Mouse (Mus musculus): ENCODE measurements around the gene Tcaf2. TPM values are rescaled to one million over a fixed set of nuclear protein-coding genes. Genes with fewer than 3 reads are reported as not detected.

Gene Tcaf2
- polyA plus RNA-seq, 1 experiment from 2014 or later, result 11.5 TPM

DNA sequence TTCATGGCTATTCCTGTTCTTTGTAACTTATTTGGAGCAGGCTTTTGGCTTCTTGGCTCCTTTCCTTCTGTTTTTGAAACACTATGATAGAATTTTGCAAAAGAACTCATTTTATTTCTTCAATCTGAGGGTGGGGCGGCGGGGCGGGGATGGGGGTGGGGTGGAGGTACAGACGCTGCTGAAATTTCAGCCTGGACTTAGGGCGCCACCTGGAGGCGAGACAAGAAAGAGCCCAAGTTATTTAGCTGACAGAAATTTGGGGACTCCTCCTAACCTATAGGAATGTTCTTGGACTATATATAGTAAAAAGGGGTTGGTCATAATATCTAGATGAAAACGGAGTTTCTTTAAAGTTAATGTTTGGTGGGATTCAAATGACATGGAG, 61.6 kb downstream of the Tcaf2 start:
- WGBS, result under 1% methylated on average over 7 of the region's 7 CpGs
- H3K4me3 ChIP-seq (ENCODE audit: low read depth, low read length), result no peak overlapping the region
- peak overlapping the region; percentile 41 for H3K4me2 ChIP-seq (replicated peaks; ENCODE audit: low read depth)
- H3K4me1 ChIP-seq (replicated peaks; ENCODE audit: control insufficient read depth, insufficient read depth), result no peaks in the 10 kb centered on the region
- no peak overlapping the region for H3K27ac ChIP-seq (replicated peaks)
- no peak for TF ChIP-seq EP300 (optimal IDR thresholded peaks at IDR 0.05)
- TF ChIP-seq CTCF (IDR thresholded peaks at IDR 0.05; ENCODE audit: low read depth), result peak; percentile 76
- no peaks in the 10 kb centered on the region for H3K27me3 ChIP-seq (ENCODE audit: control insufficient read depth, insufficient read depth, low read length)
- no peaks in the 10 kb centered on the region for H3K36me3 ChIP-seq (ENCODE audit: control insufficient read depth, insufficient read depth, low read length)
- no peaks in the 10 kb centered on the region for H3K9me3 ChIP-seq (ENCODE audit: control insufficient read depth, low read length)
- no peak overlapping the region for H3K9ac ChIP-seq (ENCODE audit: low read length)
- ATAC-seq (ENCODE audit: low FRiP score, low TSS enrichment), result no peak
- DNase-seq (ENCODE audit: low spot score), result peak; percentile 69

DNA sequence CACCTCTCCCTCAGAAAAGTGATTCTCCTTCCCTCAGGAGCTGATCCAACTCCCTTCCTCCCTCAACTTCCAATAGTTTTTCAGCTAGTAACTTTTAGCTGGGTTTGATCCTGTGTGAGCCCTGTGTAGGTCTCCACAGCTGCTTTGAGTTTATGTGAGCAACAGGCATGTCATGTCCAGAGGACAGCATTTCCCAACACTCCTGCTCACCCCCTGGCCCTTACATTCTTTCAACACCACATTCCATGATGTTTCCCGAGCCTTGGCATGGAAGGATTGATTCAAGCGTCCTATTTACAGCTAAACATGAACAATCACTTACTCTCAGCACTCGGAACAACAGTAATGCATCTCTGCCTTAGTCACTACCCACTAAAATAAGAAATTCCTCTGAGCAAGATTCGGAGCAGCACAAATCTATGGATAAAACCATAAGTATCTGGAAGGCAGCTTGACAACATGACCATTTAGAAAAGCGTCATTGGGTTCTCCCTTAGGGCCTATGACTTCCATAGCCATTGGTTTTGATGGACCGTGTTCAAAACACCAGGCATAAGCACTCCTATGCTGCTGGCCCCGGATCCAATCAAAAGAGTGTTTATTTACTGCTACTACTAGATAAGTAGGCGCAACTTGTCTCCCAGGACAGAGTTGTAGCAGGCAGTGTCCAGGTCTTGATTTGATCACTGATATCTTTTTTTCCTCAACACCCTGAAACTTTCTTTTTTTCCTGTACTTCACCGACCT, 62.1 kb downstream of the Tcaf2 start:
- Histone ChIP-seq H3K9ac (ENCODE audit: low read length) (no peak overlapping the region), H3K4me2 (replicated peaks; ENCODE audit: low read depth) (peak overlapping the region; percentile 41), H3K9me3 (ENCODE audit: control insufficient read depth, low read length) (no peaks in the 10 kb centered on the region), H3K36me3 (ENCODE audit: control insufficient read depth, insufficient read depth, low read length) (no peaks in the 10 kb centered on the region), H3K27ac (replicated peaks) (no peak overlapping the region), H3K27me3 (ENCODE audit: control insufficient read depth, insufficient read depth, low read length) (no peaks in the 10 kb centered on the region), H3K4me3 (ENCODE audit: low read depth, low read length) (no peak overlapping the region), H3K4me1 (replicated peaks; ENCODE audit: control insufficient read depth, insufficient read depth) (no peaks in the 10 kb centered on the region)
- DNase-seq (ENCODE audit: low spot score) (no peak), ATAC-seq (ENCODE audit: low FRiP score, low TSS enrichment) (no peak)
- 50% methylated on average over 9 of the region's 9 CpGs for WGBS
- TF ChIP-seq CTCF (IDR thresholded peaks at IDR 0.05; ENCODE audit: low read depth) (no peak), EP300 (optimal IDR thresholded peaks at IDR 0.05) (no peak)

DNA sequence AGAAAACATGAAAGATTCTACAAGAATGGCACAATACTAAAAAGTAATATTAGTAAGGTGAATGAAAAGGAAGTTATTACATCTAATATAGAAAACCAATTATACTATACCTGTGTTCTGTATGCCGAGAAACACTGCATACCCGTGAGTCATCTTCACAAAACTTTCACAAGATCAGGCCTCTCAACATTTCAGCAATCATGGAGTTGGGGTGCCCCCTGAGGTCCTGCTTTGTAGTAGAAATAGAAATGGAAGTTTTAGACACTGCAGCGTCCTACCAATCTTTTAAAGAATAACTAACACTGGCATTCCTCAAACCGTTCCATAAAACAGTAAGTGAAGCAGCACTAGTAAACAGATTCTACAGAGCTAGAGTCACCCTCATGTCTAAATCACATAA, 66.4 kb downstream of the Tcaf2 start:
- H3K27me3 ChIP-seq (ENCODE audit: control insufficient read depth, insufficient read depth, low read length), result no peaks in the 10 kb centered on the region
- no peak overlapping the region for H3K4me3 ChIP-seq (ENCODE audit: low read depth, low read length)
- no peak for ATAC-seq (ENCODE audit: low FRiP score, low TSS enrichment)
- 66% methylated on average over 4 of the region's 4 CpGs for WGBS
- H3K4me1 ChIP-seq (replicated peaks; ENCODE audit: control insufficient read depth, insufficient read depth), result no peaks in the 10 kb centered on the region
- no peak overlapping the region for H3K27ac ChIP-seq (replicated peaks)
- H3K9ac ChIP-seq (ENCODE audit: low read length), result no peak overlapping the region
- no peaks in the 10 kb centered on the region for H3K36me3 ChIP-seq (ENCODE audit: control insufficient read depth, insufficient read depth, low read length)
- H3K9me3 ChIP-seq (ENCODE audit: control insufficient read depth, low read length), result no peaks in the 10 kb centered on the region
- no peak for DNase-seq (ENCODE audit: low spot score)
- no peak overlapping the region for H3K4me2 ChIP-seq (replicated peaks; ENCODE audit: low read depth)
- TF ChIP-seq EP300 (optimal IDR thresholded peaks at IDR 0.05) (no peak), CTCF (IDR thresholded peaks at IDR 0.05; ENCODE audit: low read depth) (peak; percentile 40)

DNA sequence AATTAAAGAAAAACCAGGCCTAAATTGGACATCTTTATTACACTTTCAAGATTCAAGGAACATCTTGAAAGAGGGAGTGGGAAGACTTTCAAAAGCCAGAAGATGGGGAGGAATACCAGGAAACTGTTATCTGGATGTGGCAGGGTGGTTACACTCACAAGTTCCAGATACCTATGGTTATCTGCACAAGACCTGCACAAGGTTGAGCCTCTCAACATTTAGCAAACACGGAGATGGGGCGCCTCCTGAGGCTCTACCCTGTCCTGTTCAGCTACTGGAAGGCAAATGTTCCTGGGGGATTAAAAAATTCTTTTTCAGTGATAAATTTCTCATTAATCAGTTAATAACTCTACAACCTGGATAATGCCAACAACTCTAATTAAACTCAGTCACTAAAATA, 67.6 kb downstream of the Tcaf2 start:
- TF ChIP-seq EP300 (optimal IDR thresholded peaks at IDR 0.05), result no peak
- TF ChIP-seq CTCF (IDR thresholded peaks at IDR 0.05; ENCODE audit: low read depth), result no peak
- H3K27me3 ChIP-seq (ENCODE audit: control insufficient read depth, insufficient read depth, low read length), result no peaks in the 10 kb centered on the region
- H3K9ac ChIP-seq (ENCODE audit: low read length), result no peak overlapping the region
- H3K36me3 ChIP-seq (ENCODE audit: control insufficient read depth, insufficient read depth, low read length), result no peaks in the 10 kb centered on the region
- ATAC-seq (ENCODE audit: low FRiP score, low TSS enrichment) (no peak), DNase-seq (ENCODE audit: low spot score) (no peak)
- H3K4me2 ChIP-seq (replicated peaks; ENCODE audit: low read depth), result no peak overlapping the region
- H3K27ac ChIP-seq (replicated peaks), result no peak overlapping the region
- no peaks in the 10 kb centered on the region for H3K9me3 ChIP-seq (ENCODE audit: control insufficient read depth, low read length)
- 95% methylated on average over 2 of the region's 2 CpGs for WGBS
- no peak overlapping the region for H3K4me3 ChIP-seq (ENCODE audit: low read depth, low read length)
- H3K4me1 ChIP-seq (replicated peaks; ENCODE audit: control insufficient read depth, insufficient read depth), result no peaks in the 10 kb centered on the region

Other genes with a start within 250 kb of the Tcaf2 start
- not detected in 2 replicates for gene Tas2r143, start 245.0 kb downstream of the Tcaf2 start, polyA plus RNA-seq (2015; fragmentation: Nextera tagmentation; extraction: Ambion mirVana)
- gene Tas2r135, start 239.8 kb downstream of the Tcaf2 start, polyA plus RNA-seq (2015; fragmentation: Nextera tagmentation; extraction: Ambion mirVana), result not detected in 2 replicates
- gene Tas2r126, start 210.7 kb downstream of the Tcaf2 start, polyA plus RNA-seq (2015; fragmentation: Nextera tagmentation; extraction: Ambion mirVana), result not detected in 2 replicates
- not detected in 2 replicates for gene Olfr458, start 180.1 kb downstream of the Tcaf2 start, polyA plus RNA-seq (2015; fragmentation: Nextera tagmentation; extraction: Ambion mirVana)
- 0.02 TPM in 1 of 2 replicates, not detected in the other for gene Olfr457, start 168.9 kb downstream of the Tcaf2 start, polyA plus RNA-seq (2015; fragmentation: Nextera tagmentation; extraction: Ambion mirVana)
- not detected in 2 replicates for gene Olfr456, start 158.0 kb downstream of the Tcaf2 start, polyA plus RNA-seq (2015; fragmentation: Nextera tagmentation; extraction: Ambion mirVana)
- not detected in 2 replicates for gene Olfr455, start 97.7 kb downstream of the Tcaf2 start, polyA plus RNA-seq (2015; fragmentation: Nextera tagmentation; extraction: Ambion mirVana)
- not detected in 2 replicates for gene Tcaf3, start 47.6 kb downstream of the Tcaf2 start, polyA plus RNA-seq (2015; fragmentation: Nextera tagmentation; extraction: Ambion mirVana)
- 32.9 and 35.6 TPM in 2 replicates for gene Tcaf1, start 64.8 kb upstream of the Tcaf2 start, polyA plus RNA-seq (2015; fragmentation: Nextera tagmentation; extraction: Ambion mirVana)
- gene Olfr453, start 94.1 kb upstream of the Tcaf2 start, polyA plus RNA-seq (2015; fragmentation: Nextera tagmentation; extraction: Ambion mirVana), result not detected in 2 replicates
- not detected in 2 replicates for gene Olfr38, start 111.2 kb upstream of the Tcaf2 start, polyA plus RNA-seq (2015; fragmentation: Nextera tagmentation; extraction: Ambion mirVana)
- not detected in 2 replicates for gene Olfr452, start 139.8 kb upstream of the Tcaf2 start, polyA plus RNA-seq (2015; fragmentation: Nextera tagmentation; extraction: Ambion mirVana)
- gene Olfr450, start 166.7 kb upstream of the Tcaf2 start, polyA plus RNA-seq (2015; fragmentation: Nextera tagmentation; extraction: Ambion mirVana), result not detected in 2 replicates
- gene Olfr449, start 189.1 kb upstream of the Tcaf2 start, polyA plus RNA-seq (2015; fragmentation: Nextera tagmentation; extraction: Ambion mirVana), result not detected in 2 replicates
- not detected in 2 replicates for gene Olfr448, start 245.2 kb upstream of the Tcaf2 start, polyA plus RNA-seq (2015; fragmentation: Nextera tagmentation; extraction: Ambion mirVana)

Measured in stomach, postnatal 0 days (tissue).